Mouse (Mus musculus) CH12.LX (cell line): ENCODE measurements around the gene Scarf2. TPM values are rescaled to one million over a fixed set of nuclear protein-coding genes. Genes with fewer than 3 reads are reported as not detected.

Experiments used
- DNase-seq: peaks from one replicate; pipeline ENCODE4 v3.0.0-alpha.2; 2013; ENCODE audit errors: extremely low read depth
- H3K27ac ChIP-seq: 2 replicates; pipeline ENCODE4 v1.5.1; 2012; ENCODE audit warnings: low read depth, mild to moderate bottlenecking, control low read depth, moderate library complexity; ENCODE audit not compliant: insufficient read depth
- H3K27me3 ChIP-seq: replicated peaks from 2 replicates; pipeline ENCODE3; 2012; ENCODE audit warnings: inconsistent platforms
- H3K36me3 ChIP-seq, 2 experiments: replicated peaks in 1 of 2; 2 replicates each; pipeline versions ENCODE3 to v1.6.1; 2012; ENCODE audit warnings: inconsistent platforms in 1 of 2, low read length in 1 of 2, mild to moderate bottlenecking in 1 of 2, mixed read lengths in 1 of 2, moderate library complexity in 1 of 2; ENCODE audit not compliant: control insufficient read depth in 1 of 2, insufficient read depth in 1 of 2
- H3K4me1 ChIP-seq, 2 experiments: 2 replicates each; pipeline ENCODE4 v1.6.1; 2012; ENCODE audit warnings: inconsistent platforms in 1 of 2, moderate library complexity in 1 of 2; ENCODE audit not compliant: insufficient read depth in 2 of 2, control insufficient read depth in 1 of 2
- H3K4me2 ChIP-seq: 2 replicates; pipeline ENCODE4 v1.6.1; 2012; ENCODE audit warnings: low read depth, mild to moderate bottlenecking, control low read depth; ENCODE audit not compliant: poor library complexity, insufficient read depth, severe bottlenecking
- H3K4me3 ChIP-seq, 3 experiments: fragments of 150-350 bp in 1 of 3; sonication (generic) in 1 of 3; replicated peaks in 1 of 3; 2 replicates each; pipeline versions ENCODE3 to v1.5.1; 2011 to 2012; ENCODE audit warnings: low read depth in 2 of 3, low read length in 2 of 3, mild to moderate bottlenecking in 2 of 3, moderate library complexity in 2 of 3, control low read depth in 1 of 3, improper control_type of control experiment in 1 of 3, inconsistent platforms in 1 of 3, mixed read lengths in 1 of 3; ENCODE audit not compliant: poor library complexity in 1 of 3
- H3K79me2 ChIP-seq: replicated peaks from 2 replicates; pipeline ENCODE4 v1.6.1; 2012; ENCODE audit warnings: mild to moderate bottlenecking, moderate library complexity; ENCODE audit not compliant: control insufficient read depth, poor library complexity, insufficient read depth, severe bottlenecking; ENCODE audit errors: extremely low read depth
- H3K9ac ChIP-seq: 2 replicates; pipeline ENCODE4 v1.6.1; 2012; ENCODE audit warnings: low read depth, mild to moderate bottlenecking, control low read depth, moderate library complexity; ENCODE audit not compliant: insufficient read depth
- H3K9me3 ChIP-seq: replicated peaks from 2 replicates; pipeline ENCODE3; 2012; ENCODE audit warnings: low read length, inconsistent platforms, mixed read lengths
- BHLHE40 ChIP-seq: IDR thresholded peaks from 2 replicates; pipeline ENCODE4 v1.6.1; 2011; ENCODE audit warnings: mild to moderate bottlenecking, low read depth, low read length, improper control_type of control experiment
- CHD1 ChIP-seq: IDR thresholded peaks from 2 replicates; pipeline ENCODE4 v1.6.1; 2012; ENCODE audit warnings: low read depth, low read length, improper control_type of control experiment, inconsistent platforms
- CHD2 ChIP-seq: IDR thresholded peaks from 2 replicates; pipeline ENCODE4 v1.6.1; 2011; ENCODE audit warnings: low read length, improper control_type of control experiment
- CTCF ChIP-seq, 2 experiments: IDR thresholded peaks in 1 of 2; conservative IDR thresholded peaks in 1 of 2; 2 replicates each; pipeline ENCODE4 v1.5.1; 2011 to 2012; ENCODE audit warnings: low read depth in 2 of 2, low read length in 2 of 2, improper control_type of control experiment in 1 of 2, inconsistent platforms in 1 of 2, mild to moderate bottlenecking in 1 of 2, moderate library complexity in 1 of 2
- E2F4 ChIP-seq: IDR thresholded peaks from 2 replicates; pipeline ENCODE4 v1.6.1; 2011; ENCODE audit warnings: low read depth, low read length, improper control_type of control experiment; ENCODE audit not compliant: insufficient replicate concordance
- ELF1 ChIP-seq: IDR thresholded peaks from 2 replicates; pipeline ENCODE4 v1.6.1; 2014; ENCODE audit warnings: low read depth, mild to moderate bottlenecking, inconsistent platforms, low read length, improper control_type of control experiment
- EP300 ChIP-seq: IDR thresholded peaks from 2 replicates; pipeline ENCODE4 v1.6.1; 2011; ENCODE audit warnings: low read length, improper control_type of control experiment
- GABPA ChIP-seq: IDR thresholded peaks from 2 replicates; pipeline ENCODE4 v1.6.1; 2012; ENCODE audit warnings: low read depth, low read length, improper control_type of control experiment, inconsistent platforms; ENCODE audit not compliant: insufficient replicate concordance
- HCFC1 ChIP-seq: IDR thresholded peaks from 2 replicates; pipeline ENCODE4 v1.6.1; 2012; ENCODE audit warnings: low read depth, mild to moderate bottlenecking, inconsistent platforms, low read length, improper control_type of control experiment
- JUN ChIP-seq: IDR thresholded peaks from 2 replicates; pipeline ENCODE4 v1.6.1; 2011; ENCODE audit warnings: low read depth, mild to moderate bottlenecking, low read length, improper control_type of control experiment, moderate library complexity; ENCODE audit not compliant: insufficient read depth
- JUND ChIP-seq: conservative IDR thresholded peaks from 2 replicates; pipeline ENCODE4 v1.6.1; 2011; ENCODE audit warnings: low read depth, low read length, improper control_type of control experiment
- KAT2A ChIP-seq: IDR thresholded peaks from 2 replicates; pipeline ENCODE4 v1.6.1; 2012; ENCODE audit warnings: low read length, improper control_type of control experiment, inconsistent platforms; ENCODE audit not compliant: insufficient replicate concordance
- MAFK ChIP-seq: IDR thresholded peaks from 2 replicates; pipeline ENCODE4 v1.6.1; 2011; ENCODE audit warnings: low read length, improper control_type of control experiment; ENCODE audit not compliant: insufficient replicate concordance
- MAX ChIP-seq: IDR thresholded peaks from 2 replicates; pipeline ENCODE4 v1.6.1; 2011; ENCODE audit warnings: low read length, improper control_type of control experiment
- MEF2A ChIP-seq: IDR thresholded peaks from 2 replicates; pipeline ENCODE4 v1.6.1; 2014; ENCODE audit warnings: low read depth, mild to moderate bottlenecking, inconsistent platforms, low read length, improper control_type of control experiment, borderline replicate concordance
- MYC ChIP-seq: IDR thresholded peaks from 2 replicates; pipeline ENCODE4 v1.6.1; 2011; ENCODE audit warnings: low read depth, mild to moderate bottlenecking, improper control_type of control experiment, low read length
- NELFE ChIP-seq: IDR thresholded peaks from 2 replicates; pipeline ENCODE4 v1.6.1; 2011; ENCODE audit warnings: low read depth, low read length, improper control_type of control experiment
- NRF1 ChIP-seq: IDR thresholded peaks from 2 replicates; pipeline ENCODE4 v1.6.1; 2014; ENCODE audit warnings: low read depth, mild to moderate bottlenecking, inconsistent platforms, low read length, improper control_type of control experiment, moderate library complexity
- PAX5 ChIP-seq: IDR thresholded peaks from 2 replicates; pipeline ENCODE4 v1.6.1; 2012; ENCODE audit warnings: low read length, inconsistent platforms, mixed read lengths
- POLR2A ChIP-seq: IDR thresholded peaks from 2 replicates; pipeline ENCODE4 v1.6.1; 2011; ENCODE audit warnings: low read depth, mild to moderate bottlenecking, improper control_type of control experiment, low read length
- RAD21 ChIP-seq: IDR thresholded peaks from 2 replicates; pipeline ENCODE4 v1.6.1; 2011; ENCODE audit warnings: low read depth, mild to moderate bottlenecking, low read length, improper control_type of control experiment, moderate library complexity
- RCOR1 ChIP-seq: conservative IDR thresholded peaks from 2 replicates; pipeline ENCODE4 v1.6.1; 2012; ENCODE audit warnings: low read depth, mild to moderate bottlenecking, inconsistent platforms, low read length, improper control_type of control experiment
- SIN3A ChIP-seq: IDR thresholded peaks from 2 replicates; pipeline ENCODE4 v1.6.1; 2012; ENCODE audit warnings: low read length, improper control_type of control experiment, inconsistent platforms
- SMC3 ChIP-seq: IDR thresholded peaks from 2 replicates; pipeline ENCODE4 v1.6.1; 2011; ENCODE audit warnings: low read depth, low read length, improper control_type of control experiment
- TBP ChIP-seq: conservative IDR thresholded peaks from 2 replicates; pipeline ENCODE4 v1.6.1; 2011; ENCODE audit warnings: low read depth, low read length, improper control_type of control experiment
- TCF12 ChIP-seq: IDR thresholded peaks from 2 replicates; pipeline ENCODE4 v1.6.1; 2014; ENCODE audit warnings: low read depth, mild to moderate bottlenecking, inconsistent platforms, low read length, improper control_type of control experiment
- ZC3H11A ChIP-seq: IDR thresholded peaks from 2 replicates; pipeline ENCODE4 v1.6.1; 2012; ENCODE audit warnings: low read depth, mild to moderate bottlenecking, inconsistent platforms, low read length, improper control_type of control experiment
- ZMIZ1 ChIP-seq: IDR thresholded peaks from 2 replicates; pipeline ENCODE4 v1.6.1; 2012; ENCODE audit warnings: low read depth, mild to moderate bottlenecking, inconsistent platforms, low read length, improper control_type of control experiment
- dilution Hi-C: fragments of 300-500 bp; cut with MboI; formaldehyde crosslinking; loops from 2 replicates; pipeline ENCODE4 v1.14.3; 2020; ENCODE audit warnings: low sequenced_read_pairs; ENCODE audit not compliant: extremely low pct_unique_long_range_greater_than_20kb, extremely low pct_ligation_motif_present
- in situ Hi-C: fragments of 300-500 bp; cut with MboI; formaldehyde crosslinking; loops from 3 replicates; pipeline ENCODE4 v1.14.3; 2019; ENCODE audit warnings: low sequenced_read_pairs, low pct_ligation_motif_present, low pct_unique_long_range_greater_than_20kb, mixed read lengths
- polyA plus RNA-seq: library from polyadenylated mRNA; unstranded; fragments of >175 nt; gene quantifications from 2 replicates; pipeline ENCODE4 v1.2.1, GENCODE M21; 2012; ENCODE audit warnings: low read depth; ENCODE audit not compliant: insufficient read length
- total RNA-seq, 2 experiments: library from RNA; depleted of rRNA; stranded (reverse); fragments of 300-350 nt in 1 of 2; fragments of >200 nt in 1 of 2; gene quantifications; 2 replicates each; pipeline ENCODE4 v1.2.3; 2012 to 2014

Scarf2 gene
- total and polyA plus RNA-seq, 3 experiments, result not detected

DNA sequence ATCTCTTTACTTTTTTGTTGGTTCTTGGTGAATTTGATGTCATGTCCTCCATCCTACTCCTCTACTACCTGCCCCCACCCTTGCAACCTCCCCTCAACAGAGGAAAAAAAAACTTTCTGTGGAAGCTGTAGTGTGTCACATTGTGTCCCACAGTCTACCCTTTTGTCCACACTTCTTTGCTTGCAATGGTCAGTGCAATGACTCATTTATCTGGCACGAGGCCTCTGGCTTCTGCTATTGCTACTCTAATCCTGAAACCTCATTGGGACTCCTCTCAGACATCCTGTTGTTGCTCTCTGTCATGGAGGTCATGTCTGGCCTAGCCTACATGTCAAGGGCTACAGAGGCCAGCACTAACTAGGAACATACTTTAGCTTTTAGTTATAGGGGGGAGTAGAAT is 43.4 kb upstream of the Scarf2 start:
- in situ Hi-C loops (no loop called here), dilution Hi-C loops (no loop called here)
- no peak overlapping the region for H3K27ac ChIP-seq
- no peak for DNase-seq
- no peak overlapping the region for H3K9ac ChIP-seq
- no peak overlapping the region for H3K4me3 ChIP-seq
- no peaks in the 10 kb centered on the region for H3K36me3 ChIP-seq
- no peak for TF ChIP-seq CHD2
- no peak for TF ChIP-seq CHD1
- TF ChIP-seq RCOR1, result no peak
- TF ChIP-seq MYC, result no peak
- TF ChIP-seq BHLHE40, result no peak
- no peaks in the 10 kb centered on the region for H3K79me2 ChIP-seq
- no peaks in the 10 kb centered on the region for H3K4me1 ChIP-seq
- no peak overlapping the region for H3K4me2 ChIP-seq
- H3K9me3 ChIP-seq, result peaks cover 2% of the 10 kb centered on the region
- H3K27me3 ChIP-seq, result peaks cover 23% of the 10 kb centered on the region

- H3K4me1 ChIP-seq, result no peaks in the 10 kb centered on the region
- no peak overlapping the region for H3K4me3 ChIP-seq
- no peak overlapping the region for H3K4me2 ChIP-seq
- no peaks in the 10 kb centered on the region for H3K36me3 ChIP-seq
- dilution Hi-C loops, result no loop called here
- H3K79me2 ChIP-seq, result no peaks in the 10 kb centered on the region
- in situ Hi-C loops, result no loop called here
- H3K9me3 ChIP-seq, result peaks cover 13% of the 10 kb centered on the region
- H3K9ac ChIP-seq, result no peak overlapping the region
- no peak for DNase-seq
- no peak overlapping the region for H3K27ac ChIP-seq
- H3K27me3 ChIP-seq, result peaks cover 14% of the 10 kb centered on the region
- TF ChIP-seq EP300, result no peak
- no peak for TF ChIP-seq MAFK
- no peak for TF ChIP-seq TBP
- TF ChIP-seq JUN, result no peak
- TF ChIP-seq CTCF (conservative IDR thresholded peaks at IDR 0.05 in 1 of 2, IDR thresholded peaks at IDR 0.05 in 1 of 2; ENCODE audit: low read depth in 2 of 2, low read length in 2 of 2), result no peak
- no peak for TF ChIP-seq KAT2A
- no peak for TF ChIP-seq NELFE
- TF ChIP-seq ZMIZ1, result no peak
- no peak for TF ChIP-seq NRF1
- TF ChIP-seq SIN3A, result no peak
Measured at GRCm38 (mm10) chr16:17757756-17758155, 39.3 kb upstream of the Scarf2 start.

- in situ Hi-C loops, result no loop called here
- DNase-seq, result no peak
- Histone ChIP-seq H3K36me3 (no peaks in the 10 kb centered on the region), H3K9me3 (peaks cover 13% of the 10 kb centered on the region), H3K79me2 (no peaks in the 10 kb centered on the region), H3K27me3 (peaks cover 10% of the 10 kb centered on the region), H3K9ac (no peak overlapping the region), H3K4me1 (no peaks in the 10 kb centered on the region), H3K4me2 (no peak overlapping the region), H3K27ac (no peak overlapping the region), H3K4me3 (no peak overlapping the region)
- dilution Hi-C loops, result no loop called here
- TF ChIP-seq E2F4, result no peak
- no peak for TF ChIP-seq TCF12
- no peak for TF ChIP-seq JUN
- TF ChIP-seq SMC3, result no peak
- no peak for TF ChIP-seq HCFC1
- no peak for TF ChIP-seq ELF1
- no peak for TF ChIP-seq GABPA
- no peak for TF ChIP-seq TBP
- TF ChIP-seq JUND, result no peak
- no peak for TF ChIP-seq RCOR1
- no peak for TF ChIP-seq KAT2A
- no peak for TF ChIP-seq ZC3H11A
- TF ChIP-seq MEF2A, result no peak
- no peak for TF ChIP-seq MAFK
- no peak for TF ChIP-seq POLR2A
- no peak for TF ChIP-seq EP300
- no peak for TF ChIP-seq PAX5
- no peak for TF ChIP-seq RAD21
- no peak for TF ChIP-seq SIN3A
- no peak for TF ChIP-seq MAX
Measured at GRCm38 (mm10) chr16:17758902-17759301, 38.2 kb upstream of the Scarf2 start.
